Mouse (Mus musculus) heart, adult 2 months (tissue): ENCODE measurements around the gene E330017A01Rik.

ENCODE experiments used
- CTCF ChIP-seq: fragments of 200-600 bp; IDR thresholded peaks from 2 replicates; pipeline ENCODE4 v1.8.1; 2022; ENCODE audit warnings: antibody characterized with exemption, mild to moderate bottlenecking, moderate library complexity
- EP300 ChIP-seq: fragments of 200-500 bp; IDR thresholded peaks from 2 replicates; pipeline ENCODE4 v1.6.1; 2011; ENCODE audit warnings: low read depth, low read length, control low read depth; ENCODE audit not compliant: insufficient read depth

- TF ChIP-seq CTCF: peak; percentile 65
- TF ChIP-seq EP300: no peak
Measured at GRCm38 (mm10) chr16:58663021-58663420, 24.5 kb upstream of the E330017A01Rik start.
